Comparison of ENCODE assay signal across 25 mouse cellular contexts in the genomic region with DNA sequence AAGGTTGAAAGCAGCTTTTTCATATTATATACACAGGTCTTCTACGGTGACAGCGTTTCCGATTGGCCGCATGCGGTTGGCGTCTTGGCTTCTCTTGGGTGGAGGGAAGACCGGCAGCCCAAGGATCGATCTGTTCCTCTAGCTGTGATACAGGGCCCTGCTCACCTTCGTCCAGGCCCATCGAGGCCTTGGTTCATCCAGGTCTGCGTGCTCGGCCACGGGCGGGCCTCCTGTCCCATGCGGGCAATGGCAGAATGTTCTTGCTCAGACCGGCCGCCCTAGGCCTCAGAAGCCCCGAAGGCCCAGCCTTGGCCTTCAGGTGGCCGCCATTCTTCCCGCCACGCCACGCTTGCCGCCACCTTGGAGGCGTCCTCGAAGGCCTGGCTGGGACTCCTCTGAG.
"Had no signal": no experiment of that assay in that cellular context is flagged by ENCODE, and none has a peak within 500 bp of the region (broad histone marks: within the 10 kb centered on the region; RNA-seq: fewer than 3 reads in every experiment).

No protein-coding gene starts in this region.

- H3K36me3 ChIP-seq: kidney, embryonic 15.5 days; limb, embryonic 12.5 days; limb, embryonic 15.5 days; liver, embryonic 13.5 days; midbrain, embryonic 10.5 days; midbrain, embryonic 13.5 days; neural tube, embryonic 13.5 days had no signal

- H3K27me3 ChIP-seq: kidney, embryonic 15.5 days; limb, embryonic 12.5 days; limb, embryonic 15.5 days; liver, embryonic 13.5 days; megakaryocyte, embryonic 14.5 days; midbrain, embryonic 13.5 days; neural tube, embryonic 13.5 days had no signal

- H3K9ac ChIP-seq: kidney, embryonic 15.5 days; limb, embryonic 12.5 days; limb, embryonic 15.5 days; liver, embryonic 13.5 days; lung, embryonic 14.5 days; midbrain, embryonic 13.5 days; neural tube, embryonic 13.5 days had no signal

- H3K4me1 ChIP-seq: kidney, embryonic 15.5 days; limb, embryonic 12.5 days; limb, embryonic 15.5 days; liver, embryonic 13.5 days; megakaryocyte, embryonic 14.5 days; midbrain, embryonic 10.5 days; midbrain, embryonic 13.5 days; neural tube, embryonic 13.5 days had no signal

- H3K27ac ChIP-seq: kidney, embryonic 15.5 days; limb, embryonic 12.5 days; limb, embryonic 15.5 days; liver, embryonic 13.5 days; midbrain, embryonic 10.5 days; midbrain, embryonic 13.5 days; neural tube, embryonic 13.5 days; stomach, postnatal 0 days had no signal

- H3K9me3 ChIP-seq: kidney, embryonic 15.5 days; limb, embryonic 12.5 days; limb, embryonic 15.5 days; midbrain, embryonic 13.5 days; neural tube, embryonic 13.5 days had no signal

- DNase-seq: kidney, adult 11 months; kidney, adult 8-10 months; kidney, postnatal 10 days; kidney, postnatal 36 days; left cerebral cortex, postnatal 4 days; liver, embryonic 13.5 days; lung, embryonic 14.5 days; lung, postnatal 10 days; lung, postnatal 36 days; right cerebral cortex, adult 18-20 months; right cerebral cortex, postnatal 14 days; right cerebral cortex, postnatal 4 days; thymus, adult 2 months; thymus, postnatal 14 days; thymus, postnatal 4 days had no signal

- H3K4me2 ChIP-seq: kidney, embryonic 15.5 days; limb, embryonic 12.5 days; limb, embryonic 15.5 days; liver, embryonic 13.5 days; lung, embryonic 14.5 days; midbrain, embryonic 13.5 days; neural tube, embryonic 13.5 days had no signal

- H3K4me3 ChIP-seq: kidney, embryonic 15.5 days; limb, embryonic 12.5 days; limb, embryonic 15.5 days; liver, embryonic 13.5 days; megakaryocyte, embryonic 14.5 days; midbrain, embryonic 10.5 days; midbrain, embryonic 13.5 days; myocyte; neural tube, embryonic 13.5 days had no signal

- ATAC-seq: midbrain, embryonic 13.5 days; midbrain, embryonic 16.5 days had no signal
